Comparison of ENCODE assay signal across 11 mouse cellular contexts in the genomic region with DNA sequence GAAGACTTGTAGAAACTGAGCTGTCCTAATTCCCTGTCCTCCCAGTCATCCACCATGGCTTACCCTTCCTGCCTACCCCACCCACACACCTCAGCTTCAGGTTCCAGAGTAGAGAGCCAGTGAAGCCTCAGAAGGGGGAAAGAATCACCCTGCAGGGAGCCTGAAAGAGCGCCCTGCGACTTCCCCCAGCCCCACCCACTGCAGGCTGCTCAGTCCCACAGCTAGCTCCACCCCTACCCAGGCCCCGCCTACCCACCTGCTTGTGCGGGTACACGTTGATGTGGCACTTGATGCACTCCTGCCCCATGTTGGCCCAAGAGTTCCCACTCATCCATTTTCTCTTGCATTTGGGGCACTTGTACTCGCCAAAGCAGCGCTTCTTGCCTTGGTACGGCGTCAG. TPM values are rescaled to one million over a fixed set of nuclear protein-coding genes. Genes with fewer than 3 reads are reported as not detected.
DNase-seq lines count a peak whose midpoint lies in the region; ATAC-seq lines count a peak whose summit lies in the region.
"Had no signal": no experiment of that assay in that cellular context is flagged by ENCODE, and none has a peak within 500 bp of the region (broad histone marks: within the 10 kb centered on the region; RNA-seq: fewer than 3 reads in every experiment).

No protein-coding gene starts in this region.

- H3K27ac ChIP-seq in heart, embryonic 11.5 days (ENCODE audit: low read depth, low read length) = peak overlapping the region; percentile 12; the same call in 1 of the 2 replicates
- peak overlapping the region; percentile 86 for H3K27ac ChIP-seq in stomach, embryonic 16.5 days (ENCODE audit: low read length)

- no peak overlapping the region for H3K4me3 ChIP-seq in heart, embryonic 11.5 days (ENCODE audit: low read depth, low read length)
- no peak overlapping the region for H3K4me3 ChIP-seq in stomach, embryonic 16.5 days (replicated peaks; ENCODE audit: low read length)

- intact Hi-C loops in heart, postnatal 25 days (cut with DNase I) = no loop called here

- H3K36me3 ChIP-seq in heart, embryonic 11.5 days (ENCODE audit: control insufficient read depth, insufficient read depth, low read length) = peaks cover 5% of the 10 kb centered on the region; the same call in 1 of the 2 replicates
- H3K36me3 ChIP-seq in stomach, embryonic 16.5 days (ENCODE audit: control insufficient read depth, insufficient read depth, low read length) = peaks cover 8% of the 10 kb centered on the region; the same call in 1 of the 2 replicates

- WGBS in heart, embryonic 11.5 days (ENCODE audit: insufficient replicate concordance) = 53% methylated on average over 9 of the region's 9 CpGs
- 54% methylated on average over 9 of the region's 9 CpGs for WGBS in stomach, embryonic 16.5 days

- ATAC-seq in heart, embryonic 11.5 days (replicated peaks; ENCODE audit: insufficient number of reproducible peaks, low FRiP score, low TSS enrichment) = no peak
- peak; percentile 72 for ATAC-seq in activated CD4-positive, CD25-positive, alpha-beta regulatory T cell, adult 4 months
- ATAC-seq in stomach, embryonic 16.5 days (ENCODE audit: insufficient read depth, low FRiP score) = peak; percentile 3; the same call in 1 of the 2 replicates

- peaks cover 29% of the 10 kb centered on the region for H3K4me1 ChIP-seq in heart, embryonic 11.5 days (ENCODE audit: control insufficient read depth, insufficient read depth, low read length)
- H3K4me1 ChIP-seq in stomach, embryonic 16.5 days (ENCODE audit: control insufficient read depth, insufficient read depth, low read length) = peaks cover 27% of the 10 kb centered on the region

- DNase-seq in heart, postnatal 25 days (ENCODE audit: low spot score) = no peak
- peak; percentile 56 for DNase-seq in liver
- no peak for DNase-seq in urinary bladder, postnatal 4 days (ENCODE audit: low spot score in 2 of 2)
- no peak for DNase-seq in adrenal gland, postnatal 14 days
- DNase-seq in urinary bladder, adult 2 months (ENCODE audit: low spot score) = no peak
- DNase-seq: heart, postnatal 4 days; midbrain, embryonic 14.5 days had no signal

- H3K4me2 ChIP-seq in heart, embryonic 11.5 days = no peak overlapping the region
- H3K4me2 ChIP-seq in stomach, embryonic 16.5 days (ENCODE audit: low read depth, low read length) = no peak overlapping the region

- no peaks in the 10 kb centered on the region for H3K9me3 ChIP-seq in heart, embryonic 11.5 days (replicated peaks; ENCODE audit: control insufficient read depth, low read length)
- H3K9me3 ChIP-seq in stomach, embryonic 16.5 days (replicated peaks; ENCODE audit: control insufficient read depth, low read length) = no peaks in the 10 kb centered on the region

- no peaks in the 10 kb centered on the region for H3K27me3 ChIP-seq in heart, embryonic 11.5 days (ENCODE audit: control insufficient read depth, insufficient read depth, low read length)
- no peaks in the 10 kb centered on the region for H3K27me3 ChIP-seq in stomach, embryonic 16.5 days (ENCODE audit: control insufficient read depth, insufficient read depth, low read length)
- H3K27me3 ChIP-seq: CH12.LX had no signal

- no peak overlapping the region for H3K9ac ChIP-seq in heart, embryonic 11.5 days (ENCODE audit: low read depth, low read length)
- peak overlapping the region; percentile 3; the same call in 1 of the 2 replicates for H3K9ac ChIP-seq in stomach, embryonic 16.5 days (ENCODE audit: low read length)

RNA-seq across cellular contexts. Expression of a gene that starts 25.4 kb away (rescaled TPM):
- polyA plus RNA-seq in heart, embryonic 11.5 days (2014; fragmentation: Nextera tagmentation; extraction: Ambion mirVana) = 92.7 and 99.4 TPM in 2 replicates
- 100 to 1,000 TPM; 277 to 296 TPM for total RNA-seq in heart, postnatal 25 days (2021)
- 10 to 100 TPM; 23.8 to 28.5 TPM for polyA plus RNA-seq in activated CD4-positive, CD25-positive, alpha-beta regulatory T cell, adult 4 months (2017; shearing (Covaris generic))
- 47.7 and 69.3 TPM in 2 replicates for polyA plus RNA-seq in stomach, embryonic 16.5 days (2015; fragmentation: Nextera tagmentation; extraction: Ambion mirVana)
- total RNA-seq in adrenal gland, postnatal 14 days (2021) = 52.4 and 53.9 TPM in 2 replicates
- polyA plus RNA-seq in urinary bladder, adult 2 months (2012; rRNA removed) = 21.2 and 27.2 TPM in 2 replicates

RNA-seq across cellular contexts. Expression of a gene that starts 49.5 kb away (rescaled TPM):
- polyA plus RNA-seq in heart, embryonic 11.5 days (2014; fragmentation: Nextera tagmentation; extraction: Ambion mirVana) = 18.9 and 22.6 TPM in 2 replicates
- total RNA-seq in heart, postnatal 25 days (2021) = 10 to 100 TPM; 33.3 to 35.7 TPM
- under 1 TPM; 0.37 to 0.54 TPM for polyA plus RNA-seq in activated CD4-positive, CD25-positive, alpha-beta regulatory T cell, adult 4 months (2017; shearing (Covaris generic))
- polyA plus RNA-seq in stomach, embryonic 16.5 days (2015; fragmentation: Nextera tagmentation; extraction: Ambion mirVana) = 15.3 and 17.1 TPM in 2 replicates
- total RNA-seq in adrenal gland, postnatal 14 days (2021) = 32.3 and 32.5 TPM in 2 replicates
- polyA plus RNA-seq in urinary bladder, adult 2 months (2012; rRNA removed) = 62.1 and 79.7 TPM in 2 replicates

Comparison
In these comparisons a context has a peak if more than half of its experiments do, and no peak if none do; other contexts are left out.
1. RNA of a gene that starts 49.5 kb away (polyA plus RNA-seq): 62.1 to 79.7 TPM in urinary bladder, adult 2 months, 18.9 to 22.6 TPM in heart, embryonic 11.5 days and 15.3 to 17.1 TPM in stomach, embryonic 16.5 days; 0.37 to 0.54 TPM in activated CD4-positive, CD25-positive, alpha-beta regulatory T cell, adult 4 months; every median in the first group is over 10 times any median in the second.